Mouse (Mus musculus) R1 (cell line): ENCODE data around the gene Setd3.
"Not testable (repeated sequence)": the region's sequence is repeated elsewhere in the genome, so short reads cannot be mapped to it uniquely, and the experiment has no call there.

Source experiments
- DNase-seq: peaks from one replicate; pipeline ENCODE4 v3.0.0-alpha.2; 2018; ENCODE audit warnings: low read depth, low spot score

The Setd3 gene

GRCm38 (mm10) chr12:108143624-108144498 is 35.3 kb downstream of the Setd3 start:
- no peak for DNase-seq

GRCm38 (mm10) chr12:108135610-108136208 is 43.4 kb downstream of the Setd3 start:
- DNase-seq, result no peak

- DNase-seq, result no peak
Measured at GRCm38 (mm10) chr12:108133181-108133580, 45.9 kb downstream of the Setd3 start.

GRCm38 (mm10) chr12:108132450-108133070 is 46.6 kb downstream of the Setd3 start:
- no peak for DNase-seq

GRCm38 (mm10) chr12:108121288-108121687 is 57.8 kb downstream of the Setd3 start:
- peak; percentile 70 for DNase-seq

GRCm38 (mm10) chr12:108120434-108120833 is 58.7 kb downstream of the Setd3 start:
- DNase-seq, result no peak

GRCm38 (mm10) chr12:108119930-108120329 is 59.2 kb downstream of the Setd3 start:
- no peak for DNase-seq

GRCm38 (mm10) chr12:108118902-108119531 is 60.1 kb downstream of the Setd3 start:
- no peak for DNase-seq

GRCm38 (mm10) chr12:108118503-108118901 is 60.6 kb downstream of the Setd3 start:
- no peak for DNase-seq

GRCm38 (mm10) chr12:108111191-108111590 is 67.9 kb downstream of the Setd3 start:
- no peak for DNase-seq

- DNase-seq, result no peak
Measured at GRCm38 (mm10) chr12:108110674-108111073, 68.4 kb downstream of the Setd3 start.

- DNase-seq, result no peak
Measured at GRCm38 (mm10) chr12:108109732-108110131, 69.4 kb downstream of the Setd3 start.

- not testable (repeated sequence) for DNase-seq
Measured at GRCm38 (mm10) chr12:108108591-108108990, 70.5 kb downstream of the Setd3 start.

- no peak for DNase-seq
Measured at GRCm38 (mm10) chr12:108103292-108103691, 75.8 kb downstream of the Setd3 start.

- no peak for DNase-seq
Measured at GRCm38 (mm10) chr12:108102119-108102518, 77.0 kb downstream of the Setd3 start.

- DNase-seq, result no peak
Measured at GRCm38 (mm10) chr12:108100181-108100580, 78.9 kb downstream of the Setd3 start.

GRCm38 (mm10) chr12:108098201-108098980 is 80.7 kb downstream of the Setd3 start:
- DNase-seq, result no peak

GRCm38 (mm10) chr12:108097643-108098042 is 81.5 kb downstream of the Setd3 start:
- DNase-seq, result no peak

- DNase-seq, result no peak
Measured at GRCm38 (mm10) chr12:108088253-108088652, 90.9 kb downstream of the Setd3 start.

GRCm38 (mm10) chr12:108087489-108087888 is 91.6 kb downstream of the Setd3 start:
- DNase-seq, result no peak

- no peak for DNase-seq
Measured at GRCm38 (mm10) chr12:108078122-108078752, 100.9 kb downstream of the Setd3 start.
